Mouse (Mus musculus): ENCODE results near the gene AC109138.7. TPM values are rescaled to one million over a fixed set of nuclear protein-coding genes. Genes with fewer than 3 reads are reported as not detected.

Gene AC109138.7
- total RNA-seq (2012; rRNA removed): not detected in 2 replicates

GRCm38 (mm10) chr19:4214071-4214770 lies at the start of gene AC109138.7, which contains the start of gene Clcf1:
Gene AC109138.7, plus strand, starts transcription at chr19:4214357.
Gene Clcf1, plus strand, starts transcription at chr19:4214238.
- Histone ChIP-seq H3K9me3 (ENCODE audit: control insufficient read depth, insufficient read depth, low read depth, low read length) (no peaks in the 10 kb centered on the region), H3K4me1 (ENCODE audit: control insufficient read depth in 2 of 2, insufficient read depth in 2 of 2, low read length in 2 of 2, poor library complexity in 1 of 2) (peaks cover 2 to 14% of the 10 kb centered on the region in 2 experiments; a peak in 3 of 4 replicates)
- no peak for TF ChIP-seq MAFK (IDR thresholded peaks at IDR 0.05; ENCODE audit: insufficient read depth, low read depth, low read length)
- no peak for TF ChIP-seq ZNF384 (IDR thresholded peaks at IDR 0.05; ENCODE audit: low read depth, low read length)
- no peak for TF ChIP-seq CHD2 (IDR thresholded peaks at IDR 0.05; ENCODE audit: low read depth, low read length)
- TF ChIP-seq ZC3H11A (IDR thresholded peaks at IDR 0.05; ENCODE audit: borderline replicate concordance, low read depth, low read length): no peak
- no peak for TF ChIP-seq HCFC1 (IDR thresholded peaks at IDR 0.05; ENCODE audit: borderline replicate concordance, insufficient read depth, low read length)

DNA sequence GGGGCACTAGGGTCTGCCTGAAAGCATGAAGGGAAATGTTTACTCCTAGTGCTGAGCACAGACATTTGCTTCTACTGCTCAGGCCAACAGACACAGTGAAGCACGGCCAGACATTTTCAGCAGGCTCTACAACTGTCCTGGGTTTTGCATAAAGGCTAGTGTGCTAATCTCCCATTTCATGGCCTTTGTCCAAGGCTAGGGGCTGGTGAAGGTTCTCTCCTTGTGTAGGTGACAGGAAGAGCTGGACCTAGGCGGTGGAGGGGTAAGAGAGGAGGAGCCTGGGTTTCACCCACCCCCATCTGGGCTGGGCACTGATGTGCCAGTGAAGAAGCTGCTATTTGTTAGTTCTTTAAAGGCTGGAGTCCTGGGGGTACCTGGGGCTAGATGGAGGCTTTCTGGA lies 49.4 kb upstream of the AC109138.7 start:
- H3K36me3 ChIP-seq (ENCODE audit: control insufficient read depth, insufficient read depth, low read length, poor library complexity, severe bottlenecking): peaks cover 1% of the 10 kb centered on the region; the same call in 1 of the 2 replicates
- no peak overlapping the region for H3K4me3 ChIP-seq (ENCODE audit: insufficient read depth in 1 of 2, low read depth in 1 of 2, low read length in 2 of 2, poor library complexity in 1 of 2, severe bottlenecking in 1 of 2)
- no peaks in the 10 kb centered on the region for H3K9me3 ChIP-seq (ENCODE audit: control insufficient read depth, insufficient read depth, low read depth, low read length)
- in situ Hi-C loops (cut with MboI; ENCODE audit: low sequenced_read_pairs in 2 of 2, unreplicated experiment in 2 of 2): no loop called here
- H3K9ac ChIP-seq (ENCODE audit: insufficient read depth, low read depth, low read length, poor library complexity, severe bottlenecking): no peak overlapping the region
- no peak for DNase-seq (ENCODE audit: low read depth, low spot score)
- no peak for TF ChIP-seq ZNF384 (IDR thresholded peaks at IDR 0.05; ENCODE audit: low read depth, low read length)
- no peak for TF ChIP-seq HCFC1 (IDR thresholded peaks at IDR 0.05; ENCODE audit: borderline replicate concordance, insufficient read depth, low read length)
- TF ChIP-seq CHD2 (IDR thresholded peaks at IDR 0.05; ENCODE audit: low read depth, low read length): no peak
- no peak for TF ChIP-seq MAFK (IDR thresholded peaks at IDR 0.05; ENCODE audit: insufficient read depth, low read depth, low read length)
- TF ChIP-seq ZC3H11A (IDR thresholded peaks at IDR 0.05; ENCODE audit: borderline replicate concordance, low read depth, low read length): no peak
- H3K4me1 ChIP-seq (ENCODE audit: control insufficient read depth in 2 of 2, insufficient read depth in 2 of 2, low read length in 2 of 2, poor library complexity in 1 of 2): peaks cover 0 to 17% of the 10 kb centered on the region in 2 experiments; a peak in 1 of 4 replicates
- H3K27ac ChIP-seq (ENCODE audit: insufficient read depth, low read depth, low read length, poor library complexity, severe bottlenecking): no peak overlapping the region

More at GRCm38 (mm10) chr19:4214071-4214770, at the start of gene AC109138.7, which contains the start of gene Clcf1:
- no peak for DNase-seq (ENCODE audit: low read depth, low spot score)
- Histone ChIP-seq H3K4me3 (ENCODE audit: insufficient read depth in 1 of 2, low read depth in 1 of 2, low read length in 2 of 2, poor library complexity in 1 of 2, severe bottlenecking in 1 of 2) (peak within 1 kb of the TSS; percentile 67 to 84), H3K9ac (ENCODE audit: insufficient read depth, low read depth, low read length, poor library complexity, severe bottlenecking) (peak within 1 kb of the TSS; percentile 74), H3K36me3 (ENCODE audit: control insufficient read depth, insufficient read depth, low read length, poor library complexity, severe bottlenecking) (no peaks in the 10 kb centered on the region), H3K27ac (ENCODE audit: insufficient read depth, low read depth, low read length, poor library complexity, severe bottlenecking) (no peak within 1 kb of the TSS)
- in situ Hi-C loops (cut with MboI; ENCODE audit: low sequenced_read_pairs in 2 of 2, unreplicated experiment in 2 of 2): no loop called here

GRCm38 (mm10) chr19:4166678-4167476 lies 47.3 kb upstream of the AC109138.7 start:
- Histone ChIP-seq H3K27ac (ENCODE audit: insufficient read depth, low read depth, low read length, poor library complexity, severe bottlenecking) (no peak overlapping the region), H3K9ac (ENCODE audit: insufficient read depth, low read depth, low read length, poor library complexity, severe bottlenecking) (no peak overlapping the region), H3K4me1 (ENCODE audit: control insufficient read depth in 2 of 2, insufficient read depth in 2 of 2, low read length in 2 of 2, poor library complexity in 1 of 2) (peaks cover 0 to 25% of the 10 kb centered on the region in 2 experiments; a peak in 1 of 4 replicates), H3K4me3 (ENCODE audit: insufficient read depth in 1 of 2, low read depth in 1 of 2, low read length in 2 of 2, poor library complexity in 1 of 2, severe bottlenecking in 1 of 2) (no peak overlapping the region), H3K9me3 (ENCODE audit: control insufficient read depth, insufficient read depth, low read depth, low read length) (no peaks in the 10 kb centered on the region), H3K36me3 (ENCODE audit: control insufficient read depth, insufficient read depth, low read length, poor library complexity, severe bottlenecking) (no peaks in the 10 kb centered on the region)
- no peak for DNase-seq (ENCODE audit: low read depth, low spot score)
- TF ChIP-seq ZNF384 (IDR thresholded peaks at IDR 0.05; ENCODE audit: low read depth, low read length) (no peak), MAFK (IDR thresholded peaks at IDR 0.05; ENCODE audit: insufficient read depth, low read depth, low read length) (no peak), CHD2 (IDR thresholded peaks at IDR 0.05; ENCODE audit: low read depth, low read length) (no peak), ZC3H11A (IDR thresholded peaks at IDR 0.05; ENCODE audit: borderline replicate concordance, low read depth, low read length) (no peak), HCFC1 (IDR thresholded peaks at IDR 0.05; ENCODE audit: borderline replicate concordance, insufficient read depth, low read length) (no peak)
- in situ Hi-C loops (cut with MboI; ENCODE audit: low sequenced_read_pairs in 2 of 2, unreplicated experiment in 2 of 2): no loop called here

DNA sequence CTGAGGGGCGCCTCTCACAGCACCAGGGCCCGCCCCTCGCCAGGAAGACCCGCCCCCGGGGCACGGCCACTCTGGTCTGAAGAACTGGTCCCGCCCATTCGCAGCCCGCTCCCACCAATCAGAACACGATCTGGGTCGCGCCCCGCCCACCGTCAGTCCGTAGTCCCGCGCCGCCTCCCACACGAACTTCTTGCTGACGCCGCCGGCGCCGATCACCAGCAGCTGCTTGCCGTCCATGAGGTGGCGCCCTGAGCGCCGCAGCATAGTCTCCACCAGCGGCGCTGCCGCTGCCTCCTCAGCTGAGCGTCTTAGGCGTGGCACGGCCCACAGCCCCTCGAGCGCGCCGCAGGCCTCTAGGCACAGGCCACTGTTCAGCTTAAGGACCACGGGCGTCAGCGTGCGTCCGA lies 44.8 kb upstream of the AC109138.7 start:
- Histone ChIP-seq H3K36me3 (ENCODE audit: control insufficient read depth, insufficient read depth, low read length, poor library complexity, severe bottlenecking) (no peaks in the 10 kb centered on the region), H3K9ac (ENCODE audit: insufficient read depth, low read depth, low read length, poor library complexity, severe bottlenecking) (peak overlapping the region; percentile 72), H3K4me1 (ENCODE audit: control insufficient read depth in 2 of 2, insufficient read depth in 2 of 2, low read length in 2 of 2, poor library complexity in 1 of 2) (peaks cover 0 to 24% of the 10 kb centered on the region in 2 experiments; a peak in 1 of 4 replicates), H3K27ac (ENCODE audit: insufficient read depth, low read depth, low read length, poor library complexity, severe bottlenecking) (no peak overlapping the region), H3K4me3 (ENCODE audit: insufficient read depth in 1 of 2, low read depth in 1 of 2, low read length in 2 of 2, poor library complexity in 1 of 2, severe bottlenecking in 1 of 2) (peak overlapping the region; percentile 63 to 88), H3K9me3 (ENCODE audit: control insufficient read depth, insufficient read depth, low read depth, low read length) (no peaks in the 10 kb centered on the region)
- peak; percentile 95 for DNase-seq (ENCODE audit: low read depth, low spot score)
- no peak for TF ChIP-seq CHD2 (IDR thresholded peaks at IDR 0.05; ENCODE audit: low read depth, low read length)
- 0 out of 2 replicates have a peak, but pooled peaks have one; percentile 56 for TF ChIP-seq MAFK (IDR thresholded peaks at IDR 0.05; ENCODE audit: insufficient read depth, low read depth, low read length)
- TF ChIP-seq ZNF384 (IDR thresholded peaks at IDR 0.05; ENCODE audit: low read depth, low read length): no peak
- peak; percentile 74 for TF ChIP-seq HCFC1 (IDR thresholded peaks at IDR 0.05; ENCODE audit: borderline replicate concordance, insufficient read depth, low read length)
- TF ChIP-seq ZC3H11A (IDR thresholded peaks at IDR 0.05; ENCODE audit: borderline replicate concordance, low read depth, low read length): 0 out of 2 replicates have a peak, but pooled peaks have one; percentile 27
- in situ Hi-C loops (cut with MboI; ENCODE audit: low sequenced_read_pairs in 2 of 2, unreplicated experiment in 2 of 2): no loop called here
